In the genomic region with DNA sequence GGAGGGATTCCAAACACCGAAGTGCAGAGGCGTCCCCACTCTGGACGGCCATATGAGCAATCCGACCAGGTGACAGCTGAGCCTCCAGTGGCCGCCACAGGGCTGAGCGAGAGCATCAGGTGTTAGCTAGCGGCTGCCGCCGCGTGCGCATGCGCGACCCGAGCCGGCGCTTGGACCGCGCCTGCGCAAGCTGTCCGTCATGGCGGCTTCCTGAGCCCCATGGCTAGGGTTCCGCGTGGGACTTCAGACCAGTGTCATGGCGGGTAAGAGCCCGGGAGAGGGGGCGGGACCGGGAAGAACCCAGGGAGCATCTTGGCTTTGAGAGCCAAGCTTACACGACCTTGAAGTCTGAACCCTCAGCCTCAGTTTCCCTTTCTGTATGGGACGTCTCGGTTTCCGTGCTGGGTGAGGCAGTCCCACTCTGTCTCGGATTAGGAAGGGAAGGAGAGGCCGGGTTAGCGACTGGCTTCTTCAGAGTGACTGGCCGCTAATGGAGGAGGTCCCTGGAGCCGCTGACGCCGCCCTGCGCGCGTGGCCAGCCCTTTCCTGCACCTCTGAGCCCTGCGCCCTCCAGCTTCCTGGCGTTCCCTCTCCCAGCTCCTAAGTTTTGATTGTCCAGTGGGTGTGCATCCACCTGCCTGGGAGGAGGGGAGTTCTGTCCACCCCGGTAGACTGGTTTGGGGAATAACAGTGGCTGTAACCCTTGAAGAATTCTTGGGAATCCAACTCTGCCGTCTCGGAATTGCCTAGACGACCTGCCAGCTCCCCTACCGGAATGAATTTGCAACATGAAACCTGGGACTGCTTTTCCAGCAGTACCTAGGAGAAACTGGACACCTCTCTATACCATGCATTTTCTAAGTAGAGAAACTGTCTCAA, we compare ENCODE assay signal across 8 mouse cellular contexts. TPM values are rescaled to one million over a fixed set of nuclear protein-coding genes. Genes with fewer than 3 reads are reported as not detected.
DNase-seq lines count a peak whose midpoint lies in the region; ATAC-seq lines count a peak whose summit lies in the region.

A gene (plus strand): TSS at position 186 of the 879 bp plus-strand sequence.

- WGBS in hindbrain, embryonic 11.5 days = under 1% methylated on average over 48 of the region's 48 CpGs

- peak within 1 kb of the TSS; percentile 76 for H3K4me3 ChIP-seq in hindbrain, embryonic 11.5 days (ENCODE audit: low read depth, low read length)

- peak within 1 kb of the TSS; percentile 70; the same call in 1 of the 2 replicates for H3K27ac ChIP-seq in hindbrain, embryonic 11.5 days (ENCODE audit: low read depth, low read length)

- no peaks in the 10 kb centered on the region for H3K27me3 ChIP-seq in hindbrain, embryonic 11.5 days (ENCODE audit: control insufficient read depth, insufficient read depth, low read length)

- H3K9me3 ChIP-seq in hindbrain, embryonic 11.5 days (ENCODE audit: control insufficient read depth, low read length) = no peaks in the 10 kb centered on the region

- peak within 1 kb of the TSS; percentile 82 for H3K4me2 ChIP-seq in hindbrain, embryonic 11.5 days (replicated peaks; ENCODE audit: low read depth, low read length)

- H3K4me1 ChIP-seq in hindbrain, embryonic 11.5 days (replicated peaks; ENCODE audit: control insufficient read depth, insufficient read depth, low read length) = no peaks in the 10 kb centered on the region

- ATAC-seq in hindbrain, embryonic 11.5 days (ENCODE audit: low FRiP score) = peak; percentile 98

- H3K9ac ChIP-seq in hindbrain, embryonic 11.5 days (ENCODE audit: low read depth, low read length) = peak within 1 kb of the TSS; percentile 87

- peak; percentile 95 for DNase-seq in Muller cell, postnatal 12 days (ENCODE audit: inconsistent ontology term)
- peak; percentile 93 for DNase-seq in cerebellum, adult 9-11 months
- peak; percentile 86 to 93 for DNase-seq in frontal cortex, adult 2 months (ENCODE audit: extremely low spot score in 1 of 2, low spot score in 1 of 2)
- peak; percentile 95 for DNase-seq in hindbrain, embryonic 11.5 days (ENCODE audit: low spot score)
- DNase-seq in layer of hippocampus, postnatal 10 days (ENCODE audit: low spot score in 2 of 2) = peak; percentile 85 to 91
- DNase-seq in lung, postnatal 10 days = peak; percentile 91
- DNase-seq in ovary, postnatal 36 days (ENCODE audit: low spot score) = peak; percentile 90
- DNase-seq in thymus, postnatal 25 days = peak; percentile 91

- no peaks in the 10 kb centered on the region for H3K36me3 ChIP-seq in hindbrain, embryonic 11.5 days (ENCODE audit: control insufficient read depth, insufficient read depth, low read length)

RNA-seq across cellular contexts. Expression of the gene that starts here (rescaled TPM):
- 67.8 and 74.2 TPM in 2 replicates for polyA plus RNA-seq in frontal cortex, adult 2 months (2012; rRNA removed)
- 21.1 and 24.2 TPM in 2 replicates for polyA plus RNA-seq in hindbrain, embryonic 11.5 days (2014; fragmentation: Nextera tagmentation; extraction: Ambion mirVana)
- 10 to 100 TPM; 35.8 to 38.8 TPM for total RNA-seq in layer of hippocampus, postnatal 10 days (2021)

Comparison
In these comparisons a context has a peak if more than half of its experiments do, and no peak if none do; other contexts are left out.
1. Peak in every context shown above with its lines: DNase-seq, ATAC-seq, H3K4me3 ChIP-seq and H3K27ac ChIP-seq.